Mouse (Mus musculus): Measurements from ENCODE around the gene Ube2j2. TPM values are rescaled to one million over a fixed set of nuclear protein-coding genes. Genes with fewer than 3 reads are reported as not detected.

Gene Ube2j2
- polyA plus RNA-seq (2015; fragmentation: Nextera tagmentation; extraction: Ambion mirVana), result 106 and 107 TPM in 2 replicates

GRCm38 (mm10) chr4:155943534-155944249 lies at the start of gene Ube2j2:
Ube2j2 (plus strand) TSS chr4:155943831.
- peaks cover 11% of the 10 kb centered on the region for H3K36me3 ChIP-seq
- H3K4me3 ChIP-seq, result peak within 1 kb of the TSS; percentile 98
- peak within 1 kb of the TSS; percentile 94 for H3K4me2 ChIP-seq
- H3K9me3 ChIP-seq, result no peaks in the 10 kb centered on the region
- H3K27me3 ChIP-seq, result no peaks in the 10 kb centered on the region
- ATAC-seq (ENCODE audit: borderline replicate concordance, extremely low read depth, low FRiP score, low TSS enrichment), result peak; percentile 98
- WGBS, result under 1% methylated on average over 79 of the region's 85 CpGs
- peak within 1 kb of the TSS; percentile 75 for H3K9ac ChIP-seq
- peak within 1 kb of the TSS; percentile 89 for H3K27ac ChIP-seq
- H3K4me1 ChIP-seq, result peaks cover 23% of the 10 kb centered on the region

GRCm38 (mm10) chr4:155894311-155894881 lies 49.2 kb upstream of the Ube2j2 start:
- H3K36me3 ChIP-seq, result peaks cover 21% of the 10 kb centered on the region
- H3K4me3 ChIP-seq, result peak overlapping the region; percentile 90; the same call in 1 of the 2 replicates
- peak overlapping the region; percentile 88 for H3K4me2 ChIP-seq
- peaks cover 43% of the 10 kb centered on the region for H3K4me1 ChIP-seq
- 10% methylated on average over 8 of the region's 8 CpGs for WGBS
- peak overlapping the region; percentile 21 for H3K27ac ChIP-seq
- ATAC-seq (ENCODE audit: borderline replicate concordance, extremely low read depth, low FRiP score, low TSS enrichment), result peak; percentile 15; the same call in 1 of the 2 replicates
- no peaks in the 10 kb centered on the region for H3K9me3 ChIP-seq
- no peak overlapping the region for H3K9ac ChIP-seq
- H3K27me3 ChIP-seq, result no peaks in the 10 kb centered on the region

- peak overlapping the region; percentile 88 for H3K4me2 ChIP-seq
- no peak for ATAC-seq (ENCODE audit: borderline replicate concordance, extremely low read depth, low FRiP score, low TSS enrichment)
- H3K36me3 ChIP-seq, result peaks cover 27% of the 10 kb centered on the region
- H3K27ac ChIP-seq, result peak overlapping the region; percentile 21; the same call in 1 of the 2 replicates
- no peak overlapping the region for H3K9ac ChIP-seq
- peaks cover 39% of the 10 kb centered on the region for H3K4me1 ChIP-seq
- H3K27me3 ChIP-seq, result no peaks in the 10 kb centered on the region
- no peaks in the 10 kb centered on the region for H3K9me3 ChIP-seq
- 0 out of 2 replicates have a peak overlapping the region, but pooled peaks have one; percentile 2 for H3K4me3 ChIP-seq
- 34% methylated on average over 6 of the region's 6 CpGs for WGBS
Measured at GRCm38 (mm10) chr4:155895216-155895615, 48.4 kb upstream of the Ube2j2 start.

- peaks cover 31% of the 10 kb centered on the region for H3K36me3 ChIP-seq
- 90% methylated on average over 4 of the region's 4 CpGs for WGBS
- H3K9ac ChIP-seq, result no peak overlapping the region
- peaks cover 35% of the 10 kb centered on the region for H3K4me1 ChIP-seq
- no peak overlapping the region for H3K4me3 ChIP-seq
- no peak for ATAC-seq (ENCODE audit: borderline replicate concordance, extremely low read depth, low FRiP score, low TSS enrichment)
- H3K27ac ChIP-seq, result no peak overlapping the region
- H3K4me2 ChIP-seq, result no peak overlapping the region
- H3K27me3 ChIP-seq, result no peaks in the 10 kb centered on the region
- no peaks in the 10 kb centered on the region for H3K9me3 ChIP-seq
Measured at GRCm38 (mm10) chr4:155895826-155896225, 47.8 kb upstream of the Ube2j2 start.

GRCm38 (mm10) chr4:155896461-155896860 lies 47.2 kb upstream of the Ube2j2 start:
- H3K4me3 ChIP-seq, result no peak overlapping the region
- no peaks in the 10 kb centered on the region for H3K27me3 ChIP-seq
- 97% methylated on average over 12 of the region's 12 CpGs for WGBS
- ATAC-seq (ENCODE audit: borderline replicate concordance, extremely low read depth, low FRiP score, low TSS enrichment), result no peak
- no peak overlapping the region for H3K4me2 ChIP-seq
- H3K9me3 ChIP-seq, result no peaks in the 10 kb centered on the region
- no peak overlapping the region for H3K9ac ChIP-seq
- H3K36me3 ChIP-seq, result peaks cover 32% of the 10 kb centered on the region
- H3K27ac ChIP-seq, result no peak overlapping the region
- H3K4me1 ChIP-seq, result peaks cover 37% of the 10 kb centered on the region

- 100% methylated on average over 2 of the region's 2 CpGs for WGBS
- H3K36me3 ChIP-seq, result peaks cover 44% of the 10 kb centered on the region
Measured at GRCm38 (mm10) chr4:155898318-155898717, 45.3 kb upstream of the Ube2j2 start.

GRCm38 (mm10) chr4:155899355-155899754 lies 44.3 kb upstream of the Ube2j2 start:
- H3K4me1 ChIP-seq, result peaks cover 19% of the 10 kb centered on the region
- H3K27ac ChIP-seq, result no peak overlapping the region
- 89% methylated on average over 7 of the region's 7 CpGs for WGBS
- no peaks in the 10 kb centered on the region for H3K9me3 ChIP-seq
- no peak overlapping the region for H3K4me3 ChIP-seq
- H3K9ac ChIP-seq, result no peak overlapping the region
- H3K36me3 ChIP-seq, result peaks cover 52% of the 10 kb centered on the region
- no peaks in the 10 kb centered on the region for H3K27me3 ChIP-seq
- ATAC-seq (ENCODE audit: borderline replicate concordance, extremely low read depth, low FRiP score, low TSS enrichment), result no peak
- H3K4me2 ChIP-seq, result no peak overlapping the region

More at GRCm38 (mm10) chr4:155898318-155898717, 45.3 kb upstream of the Ube2j2 start:
- Histone ChIP-seq H3K9ac (no peak overlapping the region), H3K27me3 (no peaks in the 10 kb centered on the region), H3K4me3 (no peak overlapping the region), H3K4me2 (no peak overlapping the region), H3K4me1 (peaks cover 29% of the 10 kb centered on the region), H3K27ac (no peak overlapping the region), H3K9me3 (no peaks in the 10 kb centered on the region)
- ATAC-seq (ENCODE audit: borderline replicate concordance, extremely low read depth, low FRiP score, low TSS enrichment), result no peak

GRCm38 (mm10) chr4:155901205-155901604 lies 42.4 kb upstream of the Ube2j2 start:
- Histone ChIP-seq H3K9me3 (no peaks in the 10 kb centered on the region), H3K36me3 (peaks cover 62% of the 10 kb centered on the region), H3K27me3 (no peaks in the 10 kb centered on the region), H3K4me2 (no peak overlapping the region), H3K4me3 (no peak overlapping the region), H3K27ac (no peak overlapping the region; the same call in 1 of the 2 replicates), H3K4me1 (0 out of 2 replicates have a peak, but pooled peaks cover 6% of the 10 kb centered on the region), H3K9ac (no peak overlapping the region)
- peak; percentile 63 for ATAC-seq (ENCODE audit: borderline replicate concordance, extremely low read depth, low FRiP score, low TSS enrichment)
- WGBS, result 38% methylated on average over 3 of the region's 3 CpGs

GRCm38 (mm10) chr4:155903246-155903645 lies 40.4 kb upstream of the Ube2j2 start:
- Histone ChIP-seq H3K4me3 (no peak overlapping the region), H3K9me3 (no peaks in the 10 kb centered on the region), H3K27me3 (no peaks in the 10 kb centered on the region), H3K4me2 (no peak overlapping the region), H3K4me1 (0 out of 2 replicates have a peak, but pooled peaks cover 6% of the 10 kb centered on the region), H3K9ac (no peak overlapping the region), H3K36me3 (peaks cover 54% of the 10 kb centered on the region), H3K27ac (no peak overlapping the region)
- 91% methylated on average over 13 of the region's 13 CpGs for WGBS
- ATAC-seq (ENCODE audit: borderline replicate concordance, extremely low read depth, low FRiP score, low TSS enrichment), result no peak

GRCm38 (mm10) chr4:155904318-155905102 lies 39.1 kb upstream of the Ube2j2 start:
- ATAC-seq (ENCODE audit: borderline replicate concordance, extremely low read depth, low FRiP score, low TSS enrichment), result no peak
- Histone ChIP-seq H3K27ac (no peak overlapping the region), H3K4me2 (no peak overlapping the region), H3K27me3 (no peaks in the 10 kb centered on the region), H3K4me1 (0 out of 2 replicates have a peak, but pooled peaks cover 6% of the 10 kb centered on the region), H3K9ac (no peak overlapping the region), H3K36me3 (peaks cover 42% of the 10 kb centered on the region), H3K9me3 (no peaks in the 10 kb centered on the region), H3K4me3 (no peak overlapping the region)
- WGBS, result 88% methylated on average over 13 of the region's 13 CpGs

- H3K9ac ChIP-seq, result no peak overlapping the region
- no peak overlapping the region for H3K27ac ChIP-seq
- no peaks in the 10 kb centered on the region for H3K27me3 ChIP-seq
- H3K4me2 ChIP-seq, result no peak overlapping the region
- peaks cover 34% of the 10 kb centered on the region for H3K36me3 ChIP-seq
- no peaks in the 10 kb centered on the region for H3K9me3 ChIP-seq
- 0 out of 2 replicates have a peak, but pooled peaks cover 6% of the 10 kb centered on the region for H3K4me1 ChIP-seq
- WGBS, result 87% methylated on average over 13 of the region's 13 CpGs
- no peak for ATAC-seq (ENCODE audit: borderline replicate concordance, extremely low read depth, low FRiP score, low TSS enrichment)
- no peak overlapping the region for H3K4me3 ChIP-seq
Measured at GRCm38 (mm10) chr4:155905634-155906033, 38.0 kb upstream of the Ube2j2 start.

Measured in lung, embryonic 15.5 days (tissue).